Comparison of ENCODE assay signal across 22 mouse cellular contexts in genomic region chr8:78930610-78931397, GRCm38 (mm10).
DNase-seq lines count a peak whose midpoint lies in the region; ATAC-seq and TF ChIP-seq lines count a peak whose summit lies in the region.
"Had no signal": no experiment of that assay in that cellular context is flagged by ENCODE, and none has a peak within 500 bp of the region (broad histone marks: within the 10 kb centered on the region; RNA-seq: fewer than 3 reads in every experiment).

No protein-coding gene starts in this region.

- H3K36me3 ChIP-seq in lung, embryonic 14.5 days (ENCODE audit: insufficient read depth) = no peaks in the 10 kb centered on the region
- no peaks in the 10 kb centered on the region for H3K36me3 ChIP-seq in stomach, embryonic 14.5 days (ENCODE audit: control insufficient read depth, insufficient read depth, low read length)
- H3K36me3 ChIP-seq in stomach, postnatal 0 days (ENCODE audit: control insufficient read depth, insufficient read depth, low read length) = no peaks in the 10 kb centered on the region
- H3K36me3 ChIP-seq: embryonic facial prominence, embryonic 10.5 days; G1E; hindbrain, embryonic 12.5 days had no signal

- ATAC-seq in lung, embryonic 14.5 days (ENCODE audit: insufficient read depth) = peak; percentile 75
- 0 out of 2 replicates have a peak, but pooled peaks have one; percentile 42 for ATAC-seq in stomach, embryonic 14.5 days (ENCODE audit: insufficient number of reproducible peaks, insufficient read depth, low FRiP score, low read depth)
- no peak for ATAC-seq in stomach, postnatal 0 days (ENCODE audit: low FRiP score, low TSS enrichment)
- ATAC-seq: CD4-positive, CD25-positive, alpha-beta regulatory T cell, adult 4 months; forebrain, embryonic 13.5 days; forebrain, postnatal 0 days; hindbrain, embryonic 16.5 days had no signal

- DNase-seq in embryo, embryonic 10.5 days (ENCODE audit: low spot score) = peak; percentile 10
- no peak for DNase-seq in embryo, embryonic 10 days (ENCODE audit: low spot score)
- DNase-seq in lung, embryonic 14.5 days = peak; percentile 43
- no peak for DNase-seq in lung, postnatal 10 days
- DNase-seq in stomach, postnatal 0 days (ENCODE audit: low spot score) = no peak
- no peak for DNase-seq in ovary, postnatal 36 days (ENCODE audit: low spot score)
- DNase-seq: adrenal gland, postnatal 10 days; B cell, adult 2 months; cerebellum, adult 11 months; cerebellum, adult 8-10 months; cerebellum, postnatal 25 days; forebrain, postnatal 0 days; gastrocnemius, postnatal 14 days; heart, postnatal 10 days; heart, postnatal 4 days had no signal

- no peaks in the 10 kb centered on the region for H3K27me3 ChIP-seq in lung, embryonic 14.5 days (ENCODE audit: insufficient read depth, low read length)
- no peaks in the 10 kb centered on the region for H3K27me3 ChIP-seq in stomach, embryonic 14.5 days (ENCODE audit: control insufficient read depth, insufficient read depth, low read length)
- no peaks in the 10 kb centered on the region for H3K27me3 ChIP-seq in stomach, postnatal 0 days (ENCODE audit: control insufficient read depth, insufficient read depth, low read length)
- H3K27me3 ChIP-seq: forebrain, embryonic 13.5 days; hindbrain, embryonic 12.5 days had no signal

- no peak for TF ChIP-seq CTCF in lung, embryonic 14.5 days (IDR thresholded peaks at IDR 0.05; ENCODE audit: low read depth)
- no peak for TF ChIP-seq CTCF in stomach, postnatal 0 days (IDR thresholded peaks at IDR 0.05; ENCODE audit: low read depth)

- no peaks in the 10 kb centered on the region for H3K9me3 ChIP-seq in lung, embryonic 14.5 days (ENCODE audit: low read depth, low read length)
- H3K9me3 ChIP-seq in stomach, embryonic 14.5 days (ENCODE audit: control insufficient read depth, low read depth, low read length) = no peaks in the 10 kb centered on the region
- no peaks in the 10 kb centered on the region for H3K9me3 ChIP-seq in stomach, postnatal 0 days (ENCODE audit: control insufficient read depth, low read length)
- H3K9me3 ChIP-seq: embryonic facial prominence, embryonic 10.5 days; forebrain, embryonic 13.5 days; G1E had no signal

- no peak for TF ChIP-seq EP300 in stomach, postnatal 0 days (optimal IDR thresholded peaks at IDR 0.05)

- no peak overlapping the region for H3K9ac ChIP-seq in lung, embryonic 14.5 days
- no peak overlapping the region for H3K9ac ChIP-seq in stomach, embryonic 14.5 days (replicated peaks; ENCODE audit: low read depth, low read length)
- H3K9ac ChIP-seq in stomach, postnatal 0 days (ENCODE audit: low read length) = no peak overlapping the region
- H3K9ac ChIP-seq: forebrain, embryonic 13.5 days; forebrain, postnatal 0 days; hindbrain, embryonic 12.5 days had no signal

- no peaks in the 10 kb centered on the region for H3K4me1 ChIP-seq in lung, embryonic 14.5 days (ENCODE audit: insufficient read depth)
- H3K4me1 ChIP-seq in stomach, embryonic 14.5 days (ENCODE audit: control insufficient read depth, insufficient read depth, low read length) = no peaks in the 10 kb centered on the region
- no peaks in the 10 kb centered on the region for H3K4me1 ChIP-seq in stomach, postnatal 0 days (replicated peaks; ENCODE audit: control insufficient read depth, insufficient read depth)
- H3K4me1 ChIP-seq: embryonic facial prominence, embryonic 10.5 days; forebrain, embryonic 13.5 days; hindbrain, embryonic 12.5 days had no signal

- H3K27ac ChIP-seq in lung, embryonic 14.5 days (ENCODE audit: low read depth) = peak overlapping the region; percentile 38; the same call in 1 of the 2 replicates
- no peak overlapping the region for H3K27ac ChIP-seq in stomach, embryonic 14.5 days (ENCODE audit: low read length)
- H3K27ac ChIP-seq in stomach, postnatal 0 days (replicated peaks) = no peak overlapping the region
- H3K27ac ChIP-seq: embryonic facial prominence, embryonic 10.5 days; forebrain, embryonic 13.5 days; hindbrain, embryonic 12.5 days had no signal

- no peak overlapping the region for H3K4me2 ChIP-seq in lung, embryonic 14.5 days
- no peak overlapping the region for H3K4me2 ChIP-seq in stomach, embryonic 14.5 days (replicated peaks; ENCODE audit: low read depth, low read length)
- H3K4me2 ChIP-seq in stomach, postnatal 0 days (replicated peaks; ENCODE audit: low read depth) = no peak overlapping the region
- H3K4me2 ChIP-seq: forebrain, embryonic 13.5 days; hindbrain, embryonic 12.5 days had no signal

- WGBS in lung, embryonic 14.5 days = 48% methylated on average over 9 of the region's 9 CpGs
- WGBS in stomach, embryonic 14.5 days = 58% methylated on average over 9 of the region's 9 CpGs
- WGBS in stomach, postnatal 0 days = 52% methylated on average over 9 of the region's 9 CpGs

- no peak overlapping the region for H3K4me3 ChIP-seq in lung, embryonic 14.5 days (ENCODE audit: low read depth, low read length)
- no peak overlapping the region for H3K4me3 ChIP-seq in stomach, embryonic 14.5 days (ENCODE audit: low read depth, low read length)
- H3K4me3 ChIP-seq in stomach, postnatal 0 days (ENCODE audit: low read depth, low read length) = no peak overlapping the region
- H3K4me3 ChIP-seq: embryonic facial prominence, embryonic 10.5 days; forebrain, embryonic 13.5 days; hindbrain, embryonic 12.5 days had no signal

Comparison
In these comparisons a context has a peak if more than half of its experiments do, and no peak if none do; other contexts are left out.
1. DNase-seq: peak in embryo, embryonic 10.5 days (single experiment) and lung, embryonic 14.5 days (single experiment); none in embryo, embryonic 10 days (single experiment), lung, postnatal 10 days (single experiment), stomach, postnatal 0 days (single experiment) and ovary, postnatal 36 days (single experiment).